ENCODE assay signal across 13 mouse cellular contexts in genomic region chr4:82806176-82806757, GRCm38 (mm10). TPM values are rescaled to one million over a fixed set of nuclear protein-coding genes. Genes with fewer than 3 reads are reported as not detected.
A peak's percentile ranks its signal among the peaks of the same experiment; 100 is the strongest.
DNase-seq lines count a peak whose midpoint lies in the region; ATAC-seq lines count a peak whose summit lies in the region.
"Had no signal": no experiment of that assay in that cellular context is flagged by ENCODE, and none has a peak within 500 bp of the region (broad histone marks: within the 10 kb centered on the region; RNA-seq: fewer than 3 reads in every experiment).

No protein-coding gene starts in this region.

- H3K27me3 ChIP-seq in forebrain, embryonic 15.5 days, result no peaks in the 10 kb centered on the region
- H3K27me3 ChIP-seq in forebrain, embryonic 10.5 days (ENCODE audit: poor library complexity, severe bottlenecking), result no peaks in the 10 kb centered on the region
- H3K27me3 ChIP-seq: embryonic facial prominence, embryonic 15.5 days had no signal

- peak overlapping the region; percentile 74 for H3K27ac ChIP-seq in forebrain, embryonic 15.5 days (replicated peaks)
- no peak overlapping the region for H3K27ac ChIP-seq in forebrain, embryonic 10.5 days
- H3K27ac ChIP-seq: embryonic facial prominence, embryonic 15.5 days; macrophage had no signal

- no peak for DNase-seq in forebrain, embryonic 10.5 days (ENCODE audit: extremely low spot score, low spot score)
- peak; percentile 63 for DNase-seq in brain, adult 2 months (ENCODE audit: low read depth, low spot score)
- peak; percentile 22 to 27 for DNase-seq in cerebellum, postnatal 25 days
- DNase-seq in layer of hippocampus, adult 9-10 months (ENCODE audit: low spot score), result peak; percentile 25
- no peak for DNase-seq in MN1 (ENCODE audit: low spot score)
- no peak for DNase-seq in B cell, adult 2 months
- DNase-seq: heart, postnatal 10 days; kidney, adult 18-20 months; spleen, adult 18-20 months had no signal

- H3K4me3 ChIP-seq in forebrain, embryonic 15.5 days, result no peak overlapping the region
- no peak overlapping the region for H3K4me3 ChIP-seq in forebrain, embryonic 10.5 days
- H3K4me3 ChIP-seq: embryonic facial prominence, embryonic 15.5 days had no signal

- WGBS in forebrain, embryonic 15.5 days, result 35% methylated on average over 10 of the region's 10 CpGs
- WGBS in forebrain, embryonic 10.5 days, result 90% methylated on average over 10 of the region's 10 CpGs

- peak; percentile 75 for ATAC-seq in forebrain, embryonic 15.5 days (replicated peaks)
- ATAC-seq in granulocyte monocyte progenitor cell, adult 5-6 weeks (replicated peaks; ENCODE audit: poor library complexity, severe bottlenecking), result no peak

- H3K4me2 ChIP-seq in forebrain, embryonic 15.5 days (replicated peaks), result peak overlapping the region; percentile 4
- H3K4me2 ChIP-seq: embryonic facial prominence, embryonic 15.5 days had no signal

- no peaks in the 10 kb centered on the region for H3K9me3 ChIP-seq in forebrain, embryonic 15.5 days
- no peaks in the 10 kb centered on the region for H3K9me3 ChIP-seq in forebrain, embryonic 10.5 days
- H3K9me3 ChIP-seq: embryonic facial prominence, embryonic 15.5 days had no signal

- peaks cover 11% of the 10 kb centered on the region for H3K4me1 ChIP-seq in forebrain, embryonic 15.5 days
- no peaks in the 10 kb centered on the region for H3K4me1 ChIP-seq in forebrain, embryonic 10.5 days
- H3K4me1 ChIP-seq: embryonic facial prominence, embryonic 15.5 days had no signal

- H3K36me3 ChIP-seq in forebrain, embryonic 15.5 days, result no peaks in the 10 kb centered on the region
- H3K36me3 ChIP-seq in forebrain, embryonic 10.5 days (replicated peaks), result peaks cover 7% of the 10 kb centered on the region

- no peak overlapping the region for H3K9ac ChIP-seq in forebrain, embryonic 15.5 days (replicated peaks)
- H3K9ac ChIP-seq: embryonic facial prominence, embryonic 15.5 days had no signal

RNA-seq across cellular contexts. Expression of gene Zdhhc21, which starts 53.5 kb away (rescaled TPM):
- 18.2 and 18.3 TPM in 2 replicates for polyA plus RNA-seq in forebrain, embryonic 15.5 days (2015; fragmentation: Nextera tagmentation; extraction: Ambion mirVana)
- polyA plus RNA-seq in forebrain, embryonic 10.5 days (2016; fragmentation: Nextera tagmentation; extraction: Ambion mirVana), result 11.6 and 13.7 TPM in 2 replicates
- total RNA-seq in granulocyte monocyte progenitor cell, adult 5-6 weeks (2014; fragmentation: Nextera tagmentation), result 28.0 and 37.5 TPM in 2 replicates
- 19.8 and 24.5 TPM in 2 replicates for total RNA-seq in granulocyte monocyte progenitor cell, adult 5-6 weeks (2017)

Comparison
In these comparisons a context has a peak if more than half of its experiments do, and no peak if none do; other contexts are left out.
1. DNase-seq: peak in brain, adult 2 months (single experiment), cerebellum, postnatal 25 days (2 of 2) and layer of hippocampus, adult 9-10 months (single experiment); none in forebrain, embryonic 10.5 days (single experiment), MN1 (single experiment) and B cell, adult 2 months (0 of 2).